Mouse (Mus musculus) cerebellum, adult 11 months (tissue): Measurements from ENCODE around the gene Ttbk2.

Experiments
- DNase-seq: peaks from one replicate; pipeline ENCODE4 v3.0.0; 2022

Gene Ttbk2

GRCm38 (mm10) chr2:120731877-120732530, 118.4 kb downstream of the Ttbk2 start:
- DNase-seq = no peak

DNA sequence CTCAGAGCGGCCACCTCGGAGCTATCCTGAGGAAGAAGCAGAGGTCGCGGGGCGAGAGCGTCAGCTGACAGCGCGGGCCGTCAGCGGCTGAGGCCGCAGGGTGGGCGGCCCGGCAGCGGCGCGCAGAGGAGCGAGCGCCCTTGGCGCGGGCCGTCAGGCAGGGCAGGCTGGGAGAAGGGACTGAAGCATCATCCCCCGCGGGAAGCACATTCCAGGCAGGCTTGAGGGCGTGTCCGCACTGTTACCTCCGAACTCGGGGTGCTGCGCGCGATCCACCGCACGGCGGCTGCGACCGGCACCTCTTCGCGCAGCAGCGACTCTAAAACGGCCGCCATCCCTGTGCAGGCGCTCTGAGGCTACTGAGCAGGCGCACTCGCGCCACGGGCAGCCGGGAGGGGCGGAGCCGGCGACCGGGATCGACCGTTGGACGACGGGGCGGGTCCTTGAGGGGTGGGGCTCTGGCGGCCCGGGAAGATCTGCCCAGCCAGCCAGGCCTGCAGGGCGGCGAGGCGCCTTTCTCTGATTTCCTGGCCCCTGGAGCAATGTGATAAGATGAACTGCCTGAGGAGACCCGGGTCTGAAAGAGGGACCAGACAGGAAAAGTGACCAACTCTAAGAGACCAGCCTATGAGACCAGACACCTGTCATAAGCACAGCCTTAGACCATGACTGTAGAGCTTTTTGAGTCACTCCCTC, 119.1 kb downstream of the Ttbk2 start:
- peak; percentile 89 for DNase-seq

- no peak for DNase-seq
Observed at GRCm38 (mm10) chr2:120730639-120731166, 119.7 kb downstream of the Ttbk2 start.

GRCm38 (mm10) chr2:120729775-120730585, 120.4 kb downstream of the Ttbk2 start:
- no peak for DNase-seq

DNA sequence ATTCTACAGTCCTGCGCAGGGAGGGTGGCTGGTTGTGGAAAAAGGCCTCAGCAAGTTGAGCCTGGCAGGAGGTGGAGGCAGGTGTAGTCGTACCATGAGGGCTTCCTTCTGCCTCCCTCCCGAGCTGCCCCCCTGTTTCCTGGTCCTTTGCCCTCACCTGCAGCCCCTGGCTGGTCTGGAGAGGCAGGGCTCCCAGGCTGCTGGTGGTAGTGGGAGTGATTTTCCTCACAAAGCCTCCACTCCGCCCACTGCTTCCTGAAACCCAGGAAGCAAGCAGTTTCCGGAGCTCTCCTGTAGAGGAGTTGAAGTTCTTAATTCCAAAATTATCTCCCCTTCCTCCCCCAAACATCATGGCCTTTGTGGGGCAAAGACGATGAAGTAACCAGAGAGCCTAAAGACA, 126.2 kb downstream of the Ttbk2 start:
- DNase-seq = no peak

DNA sequence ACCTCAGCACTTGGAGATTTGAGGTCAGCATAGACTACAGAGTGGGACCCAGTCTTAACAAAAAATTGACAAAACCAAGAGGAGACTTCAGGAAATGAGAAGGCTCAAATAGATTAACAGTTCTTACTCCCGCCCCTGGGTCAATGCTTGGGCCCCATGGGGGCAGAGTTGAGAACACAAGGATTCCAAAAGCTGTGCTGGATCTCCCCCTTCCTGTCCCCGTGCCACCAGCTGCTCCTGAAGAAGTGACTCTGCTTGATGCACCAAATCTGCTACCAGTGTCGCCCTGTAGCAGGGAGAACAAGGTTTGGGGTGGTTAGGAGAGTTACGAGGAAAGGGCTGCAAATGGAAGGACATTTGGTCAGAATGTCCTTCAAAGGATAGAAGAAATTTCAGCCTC, 126.8 kb downstream of the Ttbk2 start:
- DNase-seq = no peak

DNA sequence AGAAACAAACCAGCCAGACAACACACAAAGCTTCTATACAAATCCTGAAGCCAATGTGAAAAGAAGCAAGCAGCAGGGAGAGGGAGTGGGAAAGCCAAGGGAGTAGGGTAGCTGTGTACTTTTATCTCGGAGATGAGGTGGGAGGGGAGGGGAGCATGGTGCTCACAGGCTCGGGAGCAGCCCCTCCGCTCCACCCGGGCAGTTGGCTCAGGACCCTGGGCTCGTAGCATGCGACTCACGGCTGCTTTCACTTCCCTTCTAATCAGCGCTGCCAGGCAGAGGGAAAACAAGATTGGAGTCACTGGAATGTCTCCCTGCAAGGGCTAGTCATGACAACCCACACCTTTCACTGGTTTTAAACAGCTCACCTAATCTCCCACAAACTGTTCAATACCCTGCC, 127.9 kb downstream of the Ttbk2 start:
- DNase-seq = no peak

GRCm38 (mm10) chr2:120721911-120722310, 128.5 kb downstream of the Ttbk2 start:
- DNase-seq = no peak

GRCm38 (mm10) chr2:120720821-120721220, 129.6 kb downstream of the Ttbk2 start:
- no peak for DNase-seq

DNA sequence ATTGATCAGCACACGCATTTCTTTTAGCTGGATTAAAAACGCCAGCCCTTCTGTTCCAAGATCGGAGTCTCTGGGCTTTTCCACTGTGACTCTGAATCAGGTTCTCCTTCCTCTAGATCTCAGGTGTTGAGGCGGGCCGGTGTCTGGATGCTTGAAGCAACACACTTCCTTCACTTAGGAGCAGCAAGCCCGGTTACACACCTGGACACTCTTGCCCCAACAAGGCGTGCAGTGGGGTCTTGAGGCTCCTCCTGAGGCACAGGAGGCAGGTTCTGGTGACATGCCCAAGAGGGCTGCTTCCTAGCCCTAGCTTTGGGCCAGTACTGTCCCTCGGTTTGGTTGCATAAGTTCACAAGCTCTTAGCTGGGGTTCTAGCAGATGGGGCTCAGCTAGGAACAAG, 131.9 kb downstream of the Ttbk2 start:
- no peak for DNase-seq

DNA sequence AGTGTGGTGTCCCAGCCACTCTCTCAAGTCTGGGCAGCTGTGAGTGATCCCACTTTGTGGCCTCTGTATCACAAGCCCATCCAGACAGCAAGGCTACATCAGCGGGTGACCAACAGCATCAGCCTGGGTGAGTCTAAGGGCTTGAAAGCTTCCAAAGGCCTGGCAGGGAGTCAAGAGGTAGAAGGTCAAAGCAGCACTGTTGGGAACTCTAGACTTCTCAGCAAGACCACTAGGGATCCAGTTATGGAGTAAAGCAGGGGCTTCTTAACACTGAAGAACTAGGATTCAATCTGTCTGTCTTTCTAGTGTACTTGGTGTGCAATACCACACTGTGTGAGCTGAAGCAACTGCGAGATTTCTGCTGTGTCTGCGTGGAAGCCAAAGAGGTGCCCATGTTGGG, 137.0 kb downstream of the Ttbk2 start:
- no peak for DNase-seq

- DNase-seq = no peak
Observed at GRCm38 (mm10) chr2:120710948-120711347, 139.5 kb downstream of the Ttbk2 start.

- DNase-seq = no peak
Observed at GRCm38 (mm10) chr2:120710154-120710553, 140.2 kb downstream of the Ttbk2 start.

DNA sequence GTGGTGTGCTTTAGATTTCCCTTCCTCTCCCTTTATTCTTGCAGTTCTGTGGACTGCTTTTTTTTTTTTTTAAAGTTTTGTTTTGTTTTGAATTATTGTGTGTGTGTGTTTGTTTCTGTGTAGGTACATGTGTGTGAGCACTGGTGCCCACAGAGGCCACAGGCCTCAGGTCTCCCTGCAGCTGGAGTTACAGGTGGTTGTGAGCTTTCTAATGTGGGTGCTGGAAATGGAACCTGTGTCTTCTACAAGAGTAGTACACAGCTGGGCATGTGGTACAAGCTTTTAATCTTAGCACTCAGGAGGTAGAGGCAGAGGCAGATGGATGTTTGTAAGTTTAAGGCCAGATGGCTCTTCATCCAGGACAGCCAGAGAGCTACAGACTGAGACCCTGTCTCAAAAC, 143.4 kb downstream of the Ttbk2 start:
- DNase-seq = no peak

DNA sequence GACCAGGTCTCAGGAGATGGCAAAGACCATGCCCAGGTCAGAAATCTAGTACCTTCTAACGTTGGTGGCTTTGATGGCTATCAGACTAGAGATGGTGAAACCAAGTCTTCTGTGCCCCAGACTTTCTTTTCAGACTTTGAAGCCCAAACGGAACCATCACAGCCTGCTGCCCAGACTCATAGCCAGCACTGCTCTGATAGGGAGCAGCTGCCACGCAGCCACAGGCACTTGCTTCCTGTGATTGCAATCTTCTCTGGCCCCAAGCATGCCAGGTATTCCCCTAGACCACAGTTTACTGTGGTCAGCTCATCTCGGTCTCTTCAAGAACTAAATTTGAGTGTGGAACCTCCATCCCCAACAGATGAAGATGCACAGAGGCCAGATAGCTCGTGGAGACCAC, 147.7 kb downstream of the Ttbk2 start:
- DNase-seq = no peak

DNA sequence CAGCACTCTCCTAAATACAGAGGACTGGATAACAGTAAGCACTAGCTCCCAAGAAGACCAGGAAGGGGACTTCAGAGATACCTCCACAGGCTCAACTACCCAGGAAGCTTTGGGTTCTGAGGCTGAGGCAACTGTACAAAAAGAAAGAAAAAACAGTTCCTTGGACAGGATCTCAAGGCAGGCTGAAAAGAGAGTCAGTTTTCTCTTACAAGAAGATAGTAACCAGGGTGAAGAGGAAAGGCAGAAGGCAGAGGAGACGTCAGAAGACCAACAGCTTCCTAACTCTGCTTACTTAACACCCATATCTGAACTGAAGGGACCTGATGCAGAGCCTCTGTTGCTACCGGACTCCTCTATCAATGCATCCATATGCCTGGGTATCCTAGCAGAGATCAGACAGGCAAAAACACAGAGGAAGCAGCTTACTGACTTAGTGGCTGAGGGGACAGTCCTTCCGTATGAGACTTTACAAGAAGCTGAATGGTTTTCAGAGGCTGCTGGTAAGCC, 150.0 kb downstream of the Ttbk2 start:
- no peak for DNase-seq

DNA sequence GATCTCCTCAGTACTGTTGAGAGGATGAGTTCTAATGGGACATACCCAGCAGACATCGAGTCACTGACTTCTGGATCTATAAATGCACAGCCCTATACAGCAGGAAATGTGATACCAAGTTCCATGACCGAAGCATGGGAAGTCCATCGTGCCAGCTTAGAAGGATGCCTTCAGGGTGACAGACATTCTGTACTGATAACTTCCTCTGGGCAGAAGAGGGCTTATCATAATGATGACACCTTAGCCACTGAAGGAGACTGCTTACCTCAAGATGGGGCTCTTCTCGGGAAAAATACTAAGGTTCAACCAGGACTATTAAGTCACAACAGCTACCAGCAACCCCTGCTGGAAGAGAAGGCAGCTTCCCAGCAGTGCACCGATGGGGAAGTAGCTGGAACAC, 152.6 kb downstream of the Ttbk2 start:
- DNase-seq = no peak
